Mouse (Mus musculus): ENCODE results near the gene Rpl38. TPM values are rescaled to one million over a fixed set of nuclear protein-coding genes. Genes with fewer than 3 reads are reported as not detected.
A peak's percentile ranks its signal among the peaks of the same experiment; 100 is the strongest.

Gene Rpl38
- polyA plus RNA-seq, 1 experiment from 2014 or later = 1,060 TPM

DNA sequence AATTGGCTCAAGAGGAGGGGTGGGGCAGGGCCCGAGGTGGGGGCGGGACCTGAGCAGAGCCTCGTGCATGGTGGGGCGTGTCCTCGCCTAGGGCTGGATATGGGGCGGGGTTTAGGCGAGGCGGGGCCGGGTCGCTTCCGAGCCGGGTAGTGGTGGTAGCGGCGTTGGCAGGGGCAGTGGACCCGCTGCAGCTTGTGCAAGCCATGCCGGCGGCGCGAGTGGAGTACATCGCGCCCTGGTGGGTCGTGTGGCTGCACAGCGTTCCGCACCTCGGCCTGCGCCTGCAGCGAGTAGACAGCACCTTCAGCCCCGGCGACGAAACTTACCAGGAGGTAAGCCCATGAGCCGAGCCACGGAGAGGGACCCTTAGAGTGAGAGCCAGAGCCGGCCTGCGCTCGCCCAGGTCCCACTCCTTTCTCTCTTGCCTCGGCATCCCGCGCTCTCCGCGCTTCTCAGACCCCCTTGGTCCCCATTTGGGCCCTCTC lies 7.1 kb downstream of the Rpl38 start, which contains the start of gene Ttyh2:
TSS of gene Ttyh2 (plus strand) at position 91 of the 485 bp plus-strand sequence.
- Histone ChIP-seq H3K36me3 (peaks cover 40% of the 10 kb centered on the region), H3K4me1 (peaks cover 48% of the 10 kb centered on the region), H3K27ac (replicated peaks) (peak within 1 kb of the TSS; percentile 80), H3K27me3 (ENCODE audit: low read depth, poor library complexity, severe bottlenecking) (peaks cover 19% of the 10 kb centered on the region), H3K9me3 (replicated peaks) (no peaks in the 10 kb centered on the region), H3K4me3 (peak within 1 kb of the TSS; percentile 70)
- peak; percentile 89 for DNase-seq (ENCODE audit: low spot score)
- under 1% methylated on average over 40 of the region's 40 CpGs for WGBS

DNA sequence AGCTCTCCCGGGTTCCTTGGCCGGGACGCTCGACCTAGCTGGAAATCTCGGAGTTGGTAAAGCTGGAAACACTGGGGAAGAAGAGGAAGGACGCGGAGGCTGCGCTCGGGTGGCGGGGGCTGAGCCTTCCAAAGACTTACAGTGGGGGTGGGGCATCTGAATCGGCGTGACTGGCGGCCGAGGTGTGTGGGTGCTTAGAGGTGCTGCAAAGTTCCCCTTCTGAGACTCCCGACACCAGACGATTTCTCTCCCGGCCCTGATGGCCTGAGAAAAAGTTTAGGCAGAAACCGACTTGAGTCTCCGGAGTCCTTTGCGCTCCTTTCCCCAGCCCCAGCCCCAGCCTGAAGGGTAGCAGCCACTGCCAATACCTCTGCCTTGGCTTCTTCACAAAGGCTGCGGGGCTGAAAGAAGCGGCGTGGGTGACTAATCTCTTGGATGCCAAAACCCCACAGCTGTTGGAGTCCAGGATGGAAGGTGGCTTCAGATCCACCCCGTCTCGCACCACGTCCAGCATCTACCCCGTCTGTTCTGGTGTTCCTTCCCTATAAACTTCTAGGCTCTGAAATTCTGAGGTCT lies 7.6 kb downstream of the Rpl38 start:
- Histone ChIP-seq H3K4me3 (peak overlapping the region; percentile 70), H3K9me3 (replicated peaks) (no peaks in the 10 kb centered on the region), H3K36me3 (peaks cover 35% of the 10 kb centered on the region), H3K27ac (replicated peaks) (peak overlapping the region; percentile 80), H3K27me3 (ENCODE audit: low read depth, poor library complexity, severe bottlenecking) (peaks cover 19% of the 10 kb centered on the region), H3K4me1 (peaks cover 48% of the 10 kb centered on the region)
- 2% methylated on average over 27 of the region's 27 CpGs for WGBS
- peak; percentile 52 for DNase-seq (ENCODE audit: low spot score)

DNA sequence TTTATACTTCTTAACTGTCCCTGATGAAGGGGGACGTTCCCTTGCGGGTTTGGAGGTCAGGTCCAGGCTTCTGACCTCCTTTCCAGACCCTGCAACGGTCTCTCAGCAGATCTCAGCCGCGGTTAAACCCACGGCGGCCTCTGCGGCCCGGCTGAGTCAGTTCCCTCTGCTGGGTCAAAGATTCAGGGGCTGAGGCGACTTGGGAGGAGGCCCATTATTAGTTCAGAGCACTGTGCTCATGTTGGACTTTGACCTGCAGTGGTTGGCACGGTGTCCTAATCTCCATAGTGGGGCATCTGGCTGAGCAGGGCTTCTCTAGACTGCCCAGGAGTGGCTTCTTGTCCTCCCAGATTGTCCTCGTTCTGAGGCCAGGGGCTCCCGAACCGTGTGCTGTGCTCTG lies 8.1 kb downstream of the Rpl38 start:
- Histone ChIP-seq H3K27me3 (ENCODE audit: low read depth, poor library complexity, severe bottlenecking) (peaks cover 19% of the 10 kb centered on the region), H3K4me1 (peaks cover 48% of the 10 kb centered on the region), H3K27ac (replicated peaks) (peak overlapping the region; percentile 80), H3K9me3 (replicated peaks) (no peaks in the 10 kb centered on the region), H3K4me3 (peak overlapping the region; percentile 70), H3K36me3 (peaks cover 30% of the 10 kb centered on the region)
- WGBS = 6% methylated on average over 14 of the region's 14 CpGs
- peak; percentile 39 for DNase-seq (ENCODE audit: low spot score)

DNA sequence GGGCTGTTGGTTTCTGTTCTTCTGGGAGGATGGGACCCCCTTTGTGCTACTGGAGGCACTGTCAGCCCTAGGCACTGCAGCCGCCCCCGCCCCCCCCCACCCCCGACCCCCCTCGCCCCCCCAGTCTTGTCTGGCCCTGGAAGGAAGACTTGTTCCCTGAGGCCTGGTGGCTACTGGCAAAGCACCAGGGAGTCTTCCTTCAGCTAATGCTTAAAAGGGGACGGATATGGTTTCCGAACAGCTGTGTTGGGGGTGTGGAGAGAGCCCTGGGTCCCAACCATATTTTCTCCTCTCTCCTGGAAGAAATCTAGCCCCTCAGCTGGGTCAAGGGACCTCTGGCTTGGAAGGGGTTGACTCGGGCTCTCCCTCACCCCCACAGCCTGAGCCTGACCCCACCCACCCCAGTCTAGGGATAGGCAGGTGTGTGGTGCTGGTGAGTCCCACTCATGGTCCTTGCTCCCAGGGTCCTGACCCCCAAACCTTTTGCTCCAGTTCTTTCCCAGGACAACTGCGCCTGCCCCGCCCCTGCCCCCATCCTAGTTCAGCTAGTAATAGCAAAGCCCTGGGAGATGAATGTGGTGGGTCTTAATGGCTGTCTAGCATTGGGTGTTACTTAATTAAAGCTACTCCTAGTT lies 8.7 kb downstream of the Rpl38 start:
- peaks cover 24% of the 10 kb centered on the region for H3K36me3 ChIP-seq
- H3K9me3 ChIP-seq (replicated peaks) = no peaks in the 10 kb centered on the region
- peaks cover 19% of the 10 kb centered on the region for H3K27me3 ChIP-seq (ENCODE audit: low read depth, poor library complexity, severe bottlenecking)
- DNase-seq (ENCODE audit: low spot score) = no peak
- no peak overlapping the region for H3K27ac ChIP-seq (replicated peaks)
- peak overlapping the region; percentile 70 for H3K4me3 ChIP-seq
- WGBS = 49% methylated on average over 9 of the region's 9 CpGs
- peaks cover 48% of the 10 kb centered on the region for H3K4me1 ChIP-seq

DNA sequence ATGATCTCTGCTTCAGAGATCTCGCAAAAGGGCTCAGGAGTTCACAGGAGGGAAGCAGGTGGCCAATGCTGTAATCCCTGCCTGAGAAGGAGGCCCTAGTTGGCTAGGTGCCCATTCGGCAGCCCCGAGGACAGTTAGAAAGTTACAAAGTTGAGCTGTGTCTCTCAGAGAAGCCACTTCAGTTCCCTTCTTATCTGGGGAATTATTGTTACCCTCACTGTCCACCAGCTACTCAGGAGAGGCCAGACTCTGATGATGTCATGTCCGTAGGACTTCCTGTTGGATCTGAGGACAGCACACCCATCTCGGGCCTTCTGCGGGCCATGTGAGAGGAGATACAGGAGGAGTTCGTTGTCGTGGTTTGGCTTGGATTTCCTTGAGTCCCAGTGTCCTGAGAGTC lies 11.3 kb downstream of the Rpl38 start:
- H3K27me3 ChIP-seq (ENCODE audit: low read depth, poor library complexity, severe bottlenecking) = peaks cover 19% of the 10 kb centered on the region
- peaks cover 48% of the 10 kb centered on the region for H3K4me1 ChIP-seq
- 84% methylated on average over 8 of the region's 8 CpGs for WGBS
- H3K36me3 ChIP-seq = no peaks in the 10 kb centered on the region; the same call in 1 of the 2 replicates
- no peak overlapping the region for H3K27ac ChIP-seq (replicated peaks)
- no peaks in the 10 kb centered on the region for H3K9me3 ChIP-seq (replicated peaks)
- DNase-seq (ENCODE audit: low spot score) = no peak
- H3K4me3 ChIP-seq = no peak overlapping the region

DNA sequence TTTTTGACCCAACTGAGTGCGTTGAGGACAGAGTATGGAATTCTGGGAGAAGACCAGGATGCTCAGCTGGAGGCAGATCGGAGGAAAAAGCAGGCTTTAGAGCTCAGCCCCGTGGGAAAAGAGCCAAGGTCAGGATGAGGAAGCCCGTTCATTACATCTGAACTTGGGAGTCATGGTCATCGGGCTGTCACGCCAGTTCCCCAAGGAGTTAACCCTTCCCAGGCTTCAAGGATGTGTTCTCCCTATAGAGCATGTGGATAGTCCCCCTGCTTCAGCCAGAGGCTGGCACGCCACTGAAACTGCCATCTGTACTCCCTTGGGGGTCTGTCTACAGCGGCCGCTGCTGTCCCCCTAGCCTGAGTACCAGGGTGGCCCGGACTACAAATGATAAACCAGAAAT lies 12.0 kb downstream of the Rpl38 start:
- Histone ChIP-seq H3K27ac (replicated peaks) (no peak overlapping the region), H3K27me3 (ENCODE audit: low read depth, poor library complexity, severe bottlenecking) (peaks cover 19% of the 10 kb centered on the region), H3K36me3 (no peaks in the 10 kb centered on the region), H3K9me3 (replicated peaks) (no peaks in the 10 kb centered on the region), H3K4me1 (peaks cover 51% of the 10 kb centered on the region), H3K4me3 (no peak overlapping the region)
- 79% methylated on average over 10 of the region's 10 CpGs for WGBS
- DNase-seq (ENCODE audit: low spot score) = no peak

DNA sequence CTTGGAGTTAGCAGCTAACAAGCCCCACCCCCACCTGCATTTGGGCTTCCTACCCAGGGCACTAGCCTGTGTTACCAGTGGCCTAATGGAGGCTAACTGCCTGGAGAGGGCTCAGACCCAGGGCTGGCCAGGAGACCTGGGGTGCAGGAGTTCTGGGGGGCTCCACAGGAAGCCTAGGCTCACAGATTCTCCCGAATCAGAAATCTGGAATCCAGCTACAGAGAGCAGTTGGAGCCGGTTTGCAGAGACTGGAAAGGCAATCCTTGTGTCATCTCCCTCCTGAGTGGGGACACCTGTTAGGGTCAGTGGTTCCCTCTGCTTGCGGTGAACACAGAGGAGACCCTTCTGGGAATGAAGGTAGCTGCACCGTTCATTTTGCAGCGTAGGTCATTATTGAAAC lies 12.7 kb downstream of the Rpl38 start:
- Histone ChIP-seq H3K27me3 (ENCODE audit: low read depth, poor library complexity, severe bottlenecking) (peaks cover 16% of the 10 kb centered on the region), H3K4me3 (no peak overlapping the region), H3K4me1 (peaks cover 47% of the 10 kb centered on the region), H3K36me3 (no peaks in the 10 kb centered on the region), H3K27ac (replicated peaks) (no peak overlapping the region), H3K9me3 (replicated peaks) (no peaks in the 10 kb centered on the region)
- WGBS = 50% methylated on average over 5 of the region's 5 CpGs
- no peak for DNase-seq (ENCODE audit: low spot score)

DNA sequence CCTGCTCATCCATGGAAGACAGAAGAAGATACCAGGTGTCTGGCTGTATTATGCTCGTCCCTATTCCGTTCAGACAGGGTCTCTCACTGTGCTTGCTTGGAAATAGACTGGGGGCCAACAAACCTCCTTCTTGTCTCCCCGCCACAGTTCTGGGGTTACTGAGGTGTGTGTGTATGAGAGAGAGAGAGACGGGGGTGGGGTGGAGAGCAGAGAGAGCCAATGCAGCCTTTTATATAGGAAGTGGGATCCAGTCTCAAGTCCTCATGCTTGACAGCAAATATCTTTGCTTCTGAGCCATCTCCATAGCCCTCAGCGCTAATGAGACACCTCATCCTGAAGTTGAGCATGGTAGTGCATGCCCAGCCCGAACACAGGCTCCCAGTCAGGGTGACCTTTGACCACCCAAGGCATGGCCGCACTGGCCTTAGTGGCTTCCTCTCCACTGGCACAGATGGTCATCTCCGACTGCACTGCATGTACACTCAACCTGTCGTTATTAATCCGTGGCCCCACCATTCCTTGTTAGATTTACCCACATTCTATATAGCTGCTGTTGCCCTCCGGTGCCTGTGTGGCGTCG lies 14.1 kb downstream of the Rpl38 start:
- Histone ChIP-seq H3K27ac (replicated peaks) (no peak overlapping the region), H3K27me3 (ENCODE audit: low read depth, poor library complexity, severe bottlenecking) (peaks cover 3% of the 10 kb centered on the region; the same call in 1 of the 2 replicates), H3K4me3 (no peak overlapping the region), H3K4me1 (peaks cover 34% of the 10 kb centered on the region), H3K36me3 (no peaks in the 10 kb centered on the region), H3K9me3 (replicated peaks) (no peaks in the 10 kb centered on the region)
- no peak for DNase-seq (ENCODE audit: low spot score)
- 93% methylated on average over 13 of the region's 13 CpGs for WGBS

DNA sequence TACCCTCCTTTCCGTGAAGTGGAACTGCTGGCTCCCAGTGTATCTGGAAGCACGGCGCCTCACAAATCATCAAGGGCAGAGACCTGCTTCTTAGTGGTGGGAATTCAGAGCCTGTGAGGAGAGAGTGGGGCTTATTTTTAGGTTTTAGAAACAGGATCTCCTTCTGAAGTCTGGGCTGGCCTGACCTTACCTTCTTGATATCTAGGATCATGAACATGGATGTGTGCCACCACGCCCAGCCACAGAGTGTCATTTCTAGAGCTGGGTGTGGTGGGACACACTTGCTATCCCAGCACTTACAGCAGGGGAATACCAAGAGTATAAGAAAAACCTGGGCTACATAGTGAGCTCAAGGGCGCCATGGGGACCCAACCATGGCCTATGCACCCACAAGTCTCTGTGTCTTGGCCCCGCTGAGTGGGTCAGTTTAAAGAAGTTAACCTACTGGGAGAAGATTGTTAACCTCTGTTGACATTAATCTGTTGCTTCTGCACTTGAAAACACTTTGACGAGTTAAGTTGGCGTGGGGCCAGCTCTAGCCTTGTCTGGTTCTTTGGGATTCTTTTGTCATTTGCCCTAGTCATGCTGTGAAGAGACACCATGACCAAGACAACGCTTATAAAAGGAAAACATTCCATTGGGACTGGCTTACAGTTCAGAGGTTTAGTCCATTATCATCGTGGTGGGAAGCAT lies 14.9 kb downstream of the Rpl38 start:
- H3K36me3 ChIP-seq = no peaks in the 10 kb centered on the region
- WGBS = 91% methylated on average over 10 of the region's 10 CpGs
- DNase-seq (ENCODE audit: low spot score) = no peak
- no peak overlapping the region for H3K4me3 ChIP-seq
- peaks cover 37% of the 10 kb centered on the region for H3K4me1 ChIP-seq
- H3K27me3 ChIP-seq (ENCODE audit: low read depth, poor library complexity, severe bottlenecking) = no peaks in the 10 kb centered on the region
- H3K9me3 ChIP-seq (replicated peaks) = no peaks in the 10 kb centered on the region
- H3K27ac ChIP-seq (replicated peaks) = no peak overlapping the region

DNA sequence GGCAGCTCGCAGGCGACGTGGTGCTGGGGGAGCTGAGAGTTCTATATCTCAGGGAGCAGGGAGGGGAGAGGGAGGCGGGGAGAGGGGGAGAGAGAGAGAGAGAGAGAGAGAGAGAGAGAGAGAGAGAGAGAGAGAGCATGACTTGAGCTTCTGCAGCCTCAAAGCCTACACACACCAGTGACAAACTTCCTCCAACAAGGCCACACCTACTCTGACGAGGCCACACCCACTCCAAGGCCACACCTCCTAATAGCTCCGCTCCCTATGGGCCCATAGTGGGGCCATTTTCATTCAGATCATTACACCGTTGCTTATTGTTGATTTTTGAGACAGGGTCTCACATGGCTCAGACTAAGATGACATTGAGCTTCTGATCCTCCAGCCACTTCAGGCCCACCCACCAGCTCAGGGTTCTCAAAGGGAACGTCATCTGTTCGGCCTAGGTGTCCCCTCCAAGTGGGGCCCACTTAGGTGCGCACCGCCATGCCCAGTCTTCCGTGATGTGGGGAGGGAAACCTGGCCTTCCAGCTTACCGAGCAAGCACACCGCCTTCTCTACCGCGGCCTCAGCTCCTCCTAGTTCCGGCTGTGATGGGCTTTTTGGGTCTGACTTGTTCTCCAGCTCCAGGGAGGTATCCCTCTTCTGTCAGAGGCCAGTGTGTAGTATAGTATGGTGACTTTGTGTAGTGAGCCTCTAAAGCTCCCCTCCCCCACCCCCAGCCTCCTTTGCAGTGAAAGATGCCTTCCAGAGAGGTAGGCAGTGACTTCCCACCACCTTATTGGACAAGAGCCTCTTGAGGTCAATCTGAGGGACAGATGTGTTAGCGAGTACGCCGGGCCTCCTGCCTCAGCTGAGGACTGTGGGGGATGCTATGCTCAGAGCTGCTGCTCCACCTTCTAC lies 15.6 kb downstream of the Rpl38 start:
- H3K4me3 ChIP-seq = no peak overlapping the region
- H3K27ac ChIP-seq (replicated peaks) = peak overlapping the region; percentile 75
- H3K4me1 ChIP-seq = peaks cover 37% of the 10 kb centered on the region
- 79% methylated on average over 20 of the region's 20 CpGs for WGBS
- H3K36me3 ChIP-seq = no peaks in the 10 kb centered on the region
- no peaks in the 10 kb centered on the region for H3K9me3 ChIP-seq (replicated peaks)
- DNase-seq (ENCODE audit: low spot score) = no peak
- no peaks in the 10 kb centered on the region for H3K27me3 ChIP-seq (ENCODE audit: low read depth, poor library complexity, severe bottlenecking)

DNA sequence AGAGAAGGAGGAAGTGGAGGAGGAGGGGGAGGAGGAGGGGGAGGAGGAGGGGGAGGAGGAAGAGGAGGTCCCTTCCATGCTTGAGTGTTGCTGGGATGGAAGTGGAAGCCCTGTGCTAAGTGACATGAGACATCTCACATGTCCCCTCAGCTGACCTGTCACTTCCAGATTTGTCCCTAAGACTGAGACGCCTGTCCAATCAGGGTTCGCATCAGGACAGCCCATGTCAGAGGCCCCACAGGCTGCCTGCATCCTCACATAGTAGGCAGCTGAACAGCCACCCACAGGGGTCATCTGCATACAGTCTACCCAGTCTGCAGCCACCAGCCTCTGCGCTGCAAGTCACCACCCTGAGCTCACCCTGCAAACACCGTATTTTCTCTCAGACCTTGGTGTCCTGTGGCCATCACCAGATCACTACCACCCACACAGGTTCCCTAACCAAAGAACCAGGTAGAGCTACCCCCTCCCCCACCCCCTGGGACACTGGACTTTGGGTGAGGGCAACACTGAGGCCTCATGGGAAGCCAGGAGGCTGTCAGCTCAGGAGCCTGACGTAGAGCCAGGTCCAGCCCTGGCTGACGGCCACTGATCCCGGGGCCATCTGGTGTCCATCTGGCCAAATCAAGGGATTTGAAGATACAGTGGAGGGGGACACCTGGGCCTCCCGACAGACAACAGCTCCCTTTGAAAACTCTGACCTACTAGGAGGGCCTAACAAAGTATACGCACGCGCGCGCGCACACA lies 16.5 kb downstream of the Rpl38 start:
- WGBS = 78% methylated on average over 14 of the region's 14 CpGs
- peaks cover 32% of the 10 kb centered on the region for H3K4me1 ChIP-seq
- peak; percentile 24 for DNase-seq (ENCODE audit: low spot score)
- H3K4me3 ChIP-seq = no peak overlapping the region
- peaks cover 2% of the 10 kb centered on the region for H3K36me3 ChIP-seq
- H3K27ac ChIP-seq (replicated peaks) = peak overlapping the region; percentile 75
- H3K27me3 ChIP-seq (ENCODE audit: low read depth, poor library complexity, severe bottlenecking) = no peaks in the 10 kb centered on the region
- H3K9me3 ChIP-seq (replicated peaks) = no peaks in the 10 kb centered on the region
